Mouse (Mus musculus): ENCODE results near the gene Wdr92. TPM values are rescaled to one million over a fixed set of nuclear protein-coding genes. Genes with fewer than 3 reads are reported as not detected.

The Wdr92 gene
- polyA plus RNA-seq, 1 experiment, result 44.6 TPM

GRCm38 (mm10) chr11:17176638-17177037, 5.3 kb upstream of the Wdr92 start:
- Histone ChIP-seq H3K4me1 (ENCODE audit: control insufficient read depth, insufficient read depth, low read length) (no peaks in the 10 kb centered on the region), H3K36me3 (ENCODE audit: control insufficient read depth, insufficient read depth, low read length, poor library complexity, severe bottlenecking) (no peaks in the 10 kb centered on the region), H3K27ac (ENCODE audit: insufficient read depth, low read length) (no peak overlapping the region), H3K4me3 (ENCODE audit: low read depth, low read length) (no peak overlapping the region), H3K9me3 (replicated peaks; ENCODE audit: control insufficient read depth, insufficient read depth, low read length, poor library complexity, severe bottlenecking) (no peaks in the 10 kb centered on the region), H3K9ac (ENCODE audit: low read depth, poor library complexity, severe bottlenecking) (no peak overlapping the region), H3K27me3 (ENCODE audit: control insufficient read depth, insufficient read depth, low read length, poor library complexity, severe bottlenecking) (no peaks in the 10 kb centered on the region)
- TF ChIP-seq EP300 (IDR thresholded peaks at IDR 0.05; ENCODE audit: insufficient read depth, low read depth, low read length) (no peak), CTCF (IDR thresholded peaks at IDR 0.05; ENCODE audit: low read depth, low read length) (no peak), POLR2A (IDR thresholded peaks at IDR 0.05; ENCODE audit: insufficient read depth, low read length) (no peak)

- Histone ChIP-seq H3K9me3 (replicated peaks; ENCODE audit: control insufficient read depth, insufficient read depth, low read length, poor library complexity, severe bottlenecking) (no peaks in the 10 kb centered on the region), H3K36me3 (ENCODE audit: control insufficient read depth, insufficient read depth, low read length, poor library complexity, severe bottlenecking) (no peaks in the 10 kb centered on the region), H3K9ac (ENCODE audit: low read depth, poor library complexity, severe bottlenecking) (no peak overlapping the region), H3K27ac (ENCODE audit: insufficient read depth, low read length) (no peak overlapping the region), H3K27me3 (ENCODE audit: control insufficient read depth, insufficient read depth, low read length, poor library complexity, severe bottlenecking) (no peaks in the 10 kb centered on the region), H3K4me1 (ENCODE audit: control insufficient read depth, insufficient read depth, low read length) (no peaks in the 10 kb centered on the region), H3K4me3 (ENCODE audit: low read depth, low read length) (no peak overlapping the region)
- no peak for TF ChIP-seq EP300 (IDR thresholded peaks at IDR 0.05; ENCODE audit: insufficient read depth, low read depth, low read length)
- no peak for TF ChIP-seq POLR2A (IDR thresholded peaks at IDR 0.05; ENCODE audit: insufficient read depth, low read length)
- TF ChIP-seq CTCF (IDR thresholded peaks at IDR 0.05; ENCODE audit: low read depth, low read length), result no peak
Measured at GRCm38 (mm10) chr11:17180753-17181152, 1.2 kb upstream of the Wdr92 start.

- 0 out of 2 replicates have a peak overlapping the region, but pooled peaks have one; percentile 22 for H3K9ac ChIP-seq (ENCODE audit: low read depth, poor library complexity, severe bottlenecking)
- TF ChIP-seq POLR2A (IDR thresholded peaks at IDR 0.05; ENCODE audit: insufficient read depth, low read length) (no peak), EP300 (IDR thresholded peaks at IDR 0.05; ENCODE audit: insufficient read depth, low read depth, low read length) (no peak), CTCF (IDR thresholded peaks at IDR 0.05; ENCODE audit: low read depth, low read length) (no peak)
Measured at GRCm38 (mm10) chr11:17183165-17183564, 1.3 kb downstream of the Wdr92 start.

GRCm38 (mm10) chr11:17187649-17188048, 5.7 kb downstream of the Wdr92 start:
- H3K9me3 ChIP-seq (replicated peaks; ENCODE audit: control insufficient read depth, insufficient read depth, low read length, poor library complexity, severe bottlenecking), result no peaks in the 10 kb centered on the region
- H3K36me3 ChIP-seq (ENCODE audit: control insufficient read depth, insufficient read depth, low read length, poor library complexity, severe bottlenecking), result no peaks in the 10 kb centered on the region
- H3K27ac ChIP-seq (ENCODE audit: insufficient read depth, low read length), result no peak overlapping the region
- H3K27me3 ChIP-seq (ENCODE audit: control insufficient read depth, insufficient read depth, low read length, poor library complexity, severe bottlenecking), result no peaks in the 10 kb centered on the region
- H3K4me1 ChIP-seq (ENCODE audit: control insufficient read depth, insufficient read depth, low read length), result no peaks in the 10 kb centered on the region
- no peak overlapping the region for H3K9ac ChIP-seq (ENCODE audit: low read depth, poor library complexity, severe bottlenecking)
- H3K4me3 ChIP-seq (ENCODE audit: low read depth, low read length), result no peak overlapping the region
- no peak for TF ChIP-seq EP300 (IDR thresholded peaks at IDR 0.05; ENCODE audit: insufficient read depth, low read depth, low read length)
- no peak for TF ChIP-seq POLR2A (IDR thresholded peaks at IDR 0.05; ENCODE audit: insufficient read depth, low read length)
- no peak for TF ChIP-seq CTCF (IDR thresholded peaks at IDR 0.05; ENCODE audit: low read depth, low read length)

More at GRCm38 (mm10) chr11:17183165-17183564, 1.3 kb downstream of the Wdr92 start:
- Histone ChIP-seq H3K27me3 (ENCODE audit: control insufficient read depth, insufficient read depth, low read length, poor library complexity, severe bottlenecking) (no peaks in the 10 kb centered on the region), H3K36me3 (ENCODE audit: control insufficient read depth, insufficient read depth, low read length, poor library complexity, severe bottlenecking) (no peaks in the 10 kb centered on the region), H3K4me3 (ENCODE audit: low read depth, low read length) (no peak overlapping the region), H3K9me3 (replicated peaks; ENCODE audit: control insufficient read depth, insufficient read depth, low read length, poor library complexity, severe bottlenecking) (no peaks in the 10 kb centered on the region), H3K4me1 (ENCODE audit: control insufficient read depth, insufficient read depth, low read length) (no peaks in the 10 kb centered on the region), H3K27ac (ENCODE audit: insufficient read depth, low read length) (peak overlapping the region; percentile 69)

- H3K36me3 ChIP-seq (ENCODE audit: control insufficient read depth, insufficient read depth, low read length, poor library complexity, severe bottlenecking), result no peaks in the 10 kb centered on the region
- no peaks in the 10 kb centered on the region for H3K27me3 ChIP-seq (ENCODE audit: control insufficient read depth, insufficient read depth, low read length, poor library complexity, severe bottlenecking)
- TF ChIP-seq CTCF (IDR thresholded peaks at IDR 0.05; ENCODE audit: low read depth, low read length), result no peak
- TF ChIP-seq POLR2A (IDR thresholded peaks at IDR 0.05; ENCODE audit: insufficient read depth, low read length), result no peak
- no peak for TF ChIP-seq EP300 (IDR thresholded peaks at IDR 0.05; ENCODE audit: insufficient read depth, low read depth, low read length)
- no peak overlapping the region for H3K9ac ChIP-seq (ENCODE audit: low read depth, poor library complexity, severe bottlenecking)
- no peaks in the 10 kb centered on the region for H3K4me1 ChIP-seq (ENCODE audit: control insufficient read depth, insufficient read depth, low read length)
- no peak overlapping the region for H3K4me3 ChIP-seq (ENCODE audit: low read depth, low read length)
- H3K27ac ChIP-seq (ENCODE audit: insufficient read depth, low read length), result no peak overlapping the region
- H3K9me3 ChIP-seq (replicated peaks; ENCODE audit: control insufficient read depth, insufficient read depth, low read length, poor library complexity, severe bottlenecking), result no peaks in the 10 kb centered on the region
Measured at GRCm38 (mm10) chr11:17188786-17189185, 6.9 kb downstream of the Wdr92 start.

- TF ChIP-seq CTCF (IDR thresholded peaks at IDR 0.05; ENCODE audit: low read depth, low read length) (peak; percentile 9), EP300 (IDR thresholded peaks at IDR 0.05; ENCODE audit: insufficient read depth, low read depth, low read length) (no peak)
- peaks cover 25% of the 10 kb centered on the region for H3K36me3 ChIP-seq (ENCODE audit: control insufficient read depth, insufficient read depth, low read length, poor library complexity, severe bottlenecking)
- H3K27me3 ChIP-seq (ENCODE audit: control insufficient read depth, insufficient read depth, low read length, poor library complexity, severe bottlenecking), result no peaks in the 10 kb centered on the region
- H3K27ac ChIP-seq (ENCODE audit: insufficient read depth, low read length), result no peak overlapping the region
- H3K4me3 ChIP-seq (ENCODE audit: low read depth, low read length), result no peak overlapping the region
- H3K9me3 ChIP-seq (replicated peaks; ENCODE audit: control insufficient read depth, insufficient read depth, low read length, poor library complexity, severe bottlenecking), result no peaks in the 10 kb centered on the region
- H3K4me1 ChIP-seq (ENCODE audit: control insufficient read depth, insufficient read depth, low read length), result no peaks in the 10 kb centered on the region
- no peak overlapping the region for H3K9ac ChIP-seq (ENCODE audit: low read depth, poor library complexity, severe bottlenecking)
Measured at GRCm38 (mm10) chr11:17192151-17192844, 10.4 kb downstream of the Wdr92 start.
